Mouse (Mus musculus) megakaryocyte, adult 5-6 weeks (primary cell): Measurements from ENCODE around the gene Lcn5. TPM values are rescaled to one million over a fixed set of nuclear protein-coding genes. Genes with fewer than 3 reads are reported as not detected.

Source experiments
- ATAC-seq: 2 replicates; pipeline ENCODE4 v1.8.0; 2016; ENCODE audit warnings: mild to moderate bottlenecking, inconsistent platforms; ENCODE audit not compliant: poor library complexity, severe bottlenecking
- total RNA-seq, 2 experiments: library from RNA; stranded (forward) in 1 of 2; stranded (reverse) in 1 of 2; fragments of 153-499, 151-499 nt in 1 of 2; fragments of 221-1000, 200-1000 nt in 1 of 2; gene quantifications; 2 replicates each; pipeline versions ENCODE4 v1.2.3 to v1.2.4; 2015 to 2017

The Lcn5 gene
- total RNA-seq (2015): not detected in 2 replicates
- total RNA-seq (2017): not detected in 2 replicates

DNA sequence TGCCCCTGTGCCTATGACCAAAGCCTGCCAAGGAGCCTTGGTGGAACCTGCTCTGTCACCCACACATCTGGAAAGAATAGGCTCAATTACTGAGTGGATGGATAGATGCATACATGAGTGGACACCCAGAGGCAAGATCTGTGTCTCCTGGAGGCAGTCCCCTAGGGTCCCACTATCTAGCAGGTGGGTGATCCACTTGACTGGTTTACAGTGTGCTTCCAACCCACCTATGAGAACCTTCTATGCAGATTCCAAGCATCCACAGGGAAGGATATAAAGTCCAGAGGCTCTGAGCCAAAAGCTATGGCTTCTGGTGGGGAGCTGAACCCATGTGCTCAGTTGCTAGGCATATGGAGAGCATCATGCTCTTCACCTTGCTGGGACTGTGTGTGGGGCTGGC, at the start of gene Lcn5:
Gene Lcn5, plus strand, starts transcription at position 301 of the 400 bp plus-strand sequence.
- ATAC-seq: no peak

DNA sequence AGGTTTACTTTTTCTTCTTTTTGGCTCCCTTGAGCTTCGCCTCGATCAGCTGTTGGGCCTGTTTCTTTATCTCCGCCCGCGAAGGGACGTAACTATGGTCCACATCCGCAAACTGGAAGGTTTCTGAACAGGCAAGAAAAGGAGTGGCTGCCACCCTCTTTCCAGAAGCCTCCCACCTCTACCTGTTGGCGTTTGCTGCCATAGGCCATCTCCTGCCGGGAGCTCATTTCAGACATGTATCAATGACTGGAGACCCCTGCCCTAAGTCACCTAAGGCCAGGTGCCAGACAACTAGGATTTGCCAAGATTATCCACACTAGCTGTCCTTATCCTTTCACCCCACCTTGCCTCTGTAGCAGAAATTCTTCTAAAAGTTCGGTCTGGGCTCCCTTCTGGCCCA, 49.1 kb upstream of the Lcn5 start:
- ATAC-seq: peak; percentile 43

GRCm38 (mm10) chr2:25616398-25616797, 41.4 kb upstream of the Lcn5 start:
- no peak for ATAC-seq

DNA sequence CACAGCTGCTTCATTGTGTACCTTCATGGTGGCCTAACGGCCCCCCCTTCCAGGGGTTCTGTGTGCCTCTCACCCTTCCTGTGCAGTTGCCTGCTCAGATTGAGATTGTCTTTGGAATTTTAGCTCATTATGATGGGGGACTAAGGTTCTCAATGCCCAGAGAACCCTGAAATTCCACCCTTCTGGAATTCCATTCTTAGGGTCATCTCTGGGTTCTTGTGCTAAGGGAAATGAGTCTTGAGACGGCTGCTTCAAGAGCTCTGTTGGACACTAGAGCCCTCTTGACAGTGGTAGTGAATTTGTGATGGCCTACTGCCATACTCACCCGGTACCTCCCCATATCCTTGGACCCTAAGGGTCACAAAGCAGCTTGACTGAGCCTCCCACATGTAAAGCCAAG, 40.2 kb upstream of the Lcn5 start, which contains the start of gene Ccdc183:
Gene Ccdc183, minus strand, starts transcription at position 101 of the 400 bp plus-strand sequence.
- no peak for ATAC-seq

DNA sequence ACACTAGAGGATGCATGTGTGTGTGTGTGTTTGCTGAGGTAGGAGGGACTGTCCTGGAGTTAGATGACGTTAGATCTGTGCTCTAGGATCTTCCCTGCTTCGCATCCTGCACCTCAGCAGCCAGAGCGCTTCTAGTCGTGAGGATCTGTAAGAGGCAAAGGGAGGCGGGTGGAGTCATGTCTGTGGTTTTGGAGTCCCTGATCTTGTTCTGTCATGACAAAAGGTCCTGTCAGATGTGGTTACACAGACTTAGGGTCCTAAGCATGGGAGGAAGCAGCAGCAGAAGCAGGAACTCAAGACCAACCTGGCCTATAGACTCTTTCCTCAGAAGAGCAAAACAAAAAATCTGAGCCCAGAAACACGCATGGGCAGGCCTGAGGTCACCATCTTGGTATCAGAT, 37.4 kb upstream of the Lcn5 start:
- ATAC-seq: no peak

- ATAC-seq: no peak; the same call in 1 of the 2 replicates
Measured at GRCm38 (mm10) chr2:25620852-25621228, 36.9 kb upstream of the Lcn5 start.

DNA sequence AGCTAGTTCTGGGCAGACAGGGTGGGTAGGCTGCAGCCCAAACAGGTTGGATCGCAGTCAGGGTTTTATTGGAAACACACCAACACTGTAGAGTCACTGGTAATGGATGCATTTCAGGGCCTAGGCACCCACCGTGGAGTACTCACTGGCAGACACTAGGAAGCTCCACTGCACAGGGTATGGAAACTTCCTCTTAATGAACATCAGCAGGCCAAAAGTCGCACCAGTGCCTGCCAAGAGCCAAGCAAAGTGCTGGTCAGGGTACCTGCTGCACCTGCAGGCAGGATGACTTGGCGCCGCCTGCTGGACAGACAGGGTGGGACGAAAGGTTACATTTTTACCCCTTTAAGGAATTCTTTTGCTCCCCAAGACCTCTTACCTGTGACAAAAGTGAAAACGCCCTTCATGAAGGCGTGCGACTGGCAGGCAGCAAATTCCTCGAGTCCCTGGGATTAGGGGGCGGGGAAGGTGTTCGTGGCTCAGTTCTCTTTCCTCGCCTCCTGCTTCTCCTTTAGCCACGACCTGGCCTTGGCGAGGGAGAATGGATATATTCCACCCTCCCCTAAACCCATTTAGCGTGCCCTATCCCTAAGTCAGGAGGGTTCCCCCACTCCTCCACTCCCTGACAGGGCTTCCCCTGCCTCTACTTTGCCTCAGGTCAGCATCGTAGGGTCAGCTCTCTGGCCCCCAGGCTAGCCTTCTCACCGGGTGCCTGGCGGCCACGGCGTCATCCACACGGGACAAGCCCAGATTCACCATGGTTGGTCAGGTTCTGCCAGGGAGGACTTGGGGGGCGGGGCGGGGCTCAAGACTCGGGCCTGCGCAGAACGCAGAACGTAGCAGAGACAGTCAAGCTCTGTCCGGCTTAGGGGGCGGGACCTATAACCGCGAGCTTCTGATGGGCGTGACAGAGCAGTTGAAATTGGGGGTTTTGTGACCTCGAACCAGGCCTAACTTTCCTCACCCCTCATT, 36.2 kb upstream of the Lcn5 start, which contains the start of gene Tmem141:
Gene Tmem141, minus strand, starts transcription at position 777 of the 972 bp plus-strand sequence.
- ATAC-seq: peak; percentile 90

DNA sequence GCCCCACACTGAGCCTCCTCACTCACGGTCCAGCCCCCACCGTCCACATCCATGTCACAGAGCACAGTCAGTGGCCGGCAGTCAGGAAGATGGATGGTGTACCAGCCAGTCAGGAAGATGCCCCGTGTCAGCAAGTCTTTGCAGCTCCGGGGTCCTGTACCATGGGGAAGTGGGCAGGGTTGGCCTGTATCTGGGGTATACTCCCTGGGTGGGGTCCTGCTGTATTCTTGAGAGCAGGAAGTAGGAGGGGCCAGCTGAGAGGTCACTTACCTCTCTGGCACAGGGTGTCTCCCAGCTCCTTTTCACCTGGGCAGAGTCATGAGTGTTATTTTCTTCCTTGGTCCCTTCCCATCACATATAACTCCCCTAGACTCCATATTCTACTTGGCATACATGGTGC, 31.8 kb upstream of the Lcn5 start:
- no peak for ATAC-seq

- no peak for ATAC-seq
Measured at GRCm38 (mm10) chr2:25627811-25628210, 29.9 kb upstream of the Lcn5 start, which contains the start of gene Fcna. Gene Fcna, minus strand, starts transcription at chr2:25628030.

GRCm38 (mm10) chr2:25628738-25629137, 29.0 kb upstream of the Lcn5 start:
- ATAC-seq: no peak

DNA sequence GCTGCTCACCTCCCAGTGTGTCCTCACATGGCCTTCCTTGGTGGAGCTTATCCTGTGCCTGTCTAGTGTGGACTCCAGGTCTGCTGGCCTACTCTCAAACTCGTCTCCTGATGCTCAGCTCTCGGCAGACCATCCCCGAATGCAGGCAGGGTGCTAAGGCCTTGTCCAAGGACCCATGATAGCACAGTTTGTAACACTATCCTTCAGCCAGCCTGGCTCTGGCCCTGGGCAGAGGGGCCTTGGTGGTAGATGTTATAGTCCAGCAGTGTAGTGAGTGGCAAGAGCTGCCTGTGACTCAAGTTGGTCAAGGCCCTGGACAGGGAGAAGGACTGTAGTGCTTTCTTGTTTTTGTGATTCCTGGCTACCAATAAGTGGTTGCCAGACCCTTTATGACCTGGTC, 24.1 kb upstream of the Lcn5 start:
- ATAC-seq: no peak

DNA sequence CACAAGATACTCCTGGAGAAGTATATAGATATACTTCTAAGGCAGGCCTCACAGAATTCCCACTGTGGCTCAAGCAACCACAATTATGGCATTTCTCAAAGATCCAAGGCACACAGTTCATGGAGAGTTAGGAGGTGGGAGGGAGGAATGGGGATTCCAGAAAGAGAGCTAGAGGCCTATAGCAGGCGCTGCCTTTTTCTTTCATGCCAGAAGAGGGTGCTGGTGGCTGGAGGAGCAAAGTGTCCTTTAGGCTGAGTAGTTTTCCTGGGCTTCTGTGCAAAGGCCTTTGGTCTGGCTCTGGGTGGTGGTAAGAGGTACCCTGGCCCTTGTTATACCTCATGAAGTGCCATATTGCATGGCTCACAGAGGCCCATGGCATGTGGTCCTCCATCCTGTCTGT, 23.7 kb upstream of the Lcn5 start:
- ATAC-seq: no peak

- ATAC-seq: no peak
Measured at GRCm38 (mm10) chr2:25639890-25640289, 17.9 kb upstream of the Lcn5 start.

GRCm38 (mm10) chr2:25652902-25653301, 4.8 kb upstream of the Lcn5 start, which contains the start of gene Lcn8:
Gene Lcn8, plus strand, starts transcription at chr2:25653120.
- no peak for ATAC-seq

GRCm38 (mm10) chr2:25654502-25654901, 3.2 kb upstream of the Lcn5 start:
- no peak for ATAC-seq

- ATAC-seq: no peak
Measured at GRCm38 (mm10) chr2:25656691-25657090, 1.1 kb upstream of the Lcn5 start.

DNA sequence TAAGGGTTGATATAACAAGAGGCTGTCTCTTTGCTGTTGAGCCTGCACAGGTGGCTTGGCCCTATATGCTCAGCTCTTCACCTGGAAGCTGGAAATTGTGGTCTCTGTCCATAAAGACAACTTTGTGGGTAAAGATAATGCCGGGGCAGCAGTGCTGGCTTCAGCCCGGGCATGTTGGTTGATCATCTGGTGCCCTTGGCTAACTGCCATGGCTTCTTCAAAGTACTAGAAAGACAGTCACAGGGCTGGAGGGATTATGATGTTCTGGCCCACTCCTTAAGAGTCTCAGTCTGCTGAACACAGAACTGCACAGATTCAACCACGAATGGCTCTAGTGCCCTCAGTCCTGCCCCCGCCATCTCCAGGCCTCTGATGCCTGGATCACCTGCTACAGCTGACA, 506 bp upstream of the Lcn5 start:
- no peak for ATAC-seq

- no peak for ATAC-seq
Measured at GRCm38 (mm10) chr2:25660279-25660678, 2.5 kb downstream of the Lcn5 start.

DNA sequence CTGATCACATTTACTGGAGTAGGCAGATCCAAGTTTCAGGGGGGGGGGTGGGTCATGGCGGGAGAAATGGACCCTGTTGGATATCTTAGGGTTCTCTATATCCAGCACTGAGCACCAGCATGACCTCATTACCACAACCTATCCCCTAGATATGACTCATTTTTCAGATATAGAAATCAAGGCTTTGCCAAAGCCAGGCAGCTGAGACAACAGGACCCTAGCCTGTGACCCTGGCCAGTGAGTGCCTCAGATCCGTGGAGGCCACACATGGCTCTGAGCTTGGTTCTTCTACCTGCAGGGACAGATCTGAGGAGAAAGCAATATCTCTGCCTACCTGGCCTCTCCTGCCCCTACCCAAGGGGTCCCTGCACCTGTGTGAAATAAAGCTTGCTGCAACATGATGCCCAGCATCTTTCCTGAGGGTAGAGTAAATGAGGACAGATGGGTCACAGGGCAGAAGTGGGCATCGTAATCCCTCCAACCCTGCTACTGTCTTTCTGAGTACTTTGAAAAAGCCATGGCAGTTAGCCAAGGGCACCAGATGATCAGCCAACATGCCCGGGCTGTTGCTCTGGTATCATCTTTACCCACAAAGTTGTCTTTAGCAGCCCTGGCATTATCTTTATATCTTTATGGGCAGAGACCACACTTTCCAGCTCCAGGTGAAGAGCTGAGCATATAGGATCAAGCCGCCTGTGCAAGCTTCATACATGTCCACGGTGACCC, 3.7 kb downstream of the Lcn5 start:
- no peak for ATAC-seq

- ATAC-seq: no peak
Measured at GRCm38 (mm10) chr2:25663511-25663910, 5.8 kb downstream of the Lcn5 start.

- ATAC-seq: no peak
Measured at GRCm38 (mm10) chr2:25664125-25664524, 6.4 kb downstream of the Lcn5 start.

GRCm38 (mm10) chr2:25666516-25666915, 8.8 kb downstream of the Lcn5 start:
- ATAC-seq: no peak
